Mouse (Mus musculus) heart, postnatal 0 days (tissue): ENCODE results near the gene Tmem177.

Experiments used
- CTCF ChIP-seq: IDR thresholded peaks from 2 replicates; pipeline ENCODE4 v1.5.1; 2016; ENCODE audit warnings: antibody characterized with exemption, control low read depth, low read depth
- EP300 ChIP-seq: IDR thresholded peaks from 2 replicates; pipeline ENCODE4 v1.6.1; 2016; ENCODE audit warnings: antibody characterized with exemption, low read depth

- TF ChIP-seq EP300 (no peak), CTCF (no peak)
Observed at GRCm38 (mm10) chr1:119903231-119903620, 9.8 kb downstream of the Tmem177 start.
